Mouse (Mus musculus): ENCODE results near the gene Tead1.

The Tead1 gene

DNA sequence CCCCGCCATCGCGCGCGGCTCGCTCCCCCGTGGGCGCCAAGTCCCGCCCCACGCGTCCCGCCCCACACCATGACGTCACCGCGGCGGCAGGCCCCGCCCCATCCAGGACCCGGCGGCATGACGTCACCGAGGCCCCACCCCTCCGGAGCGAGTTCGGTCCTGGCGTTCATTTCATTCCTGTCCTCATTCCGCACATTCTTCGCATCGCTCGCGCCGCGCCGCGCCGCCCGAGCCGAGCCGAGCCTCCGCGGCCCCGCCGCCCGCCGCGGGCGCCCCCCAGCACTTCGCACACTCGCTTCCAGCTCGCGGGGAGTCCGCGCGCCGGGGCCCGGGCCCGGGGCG, at the start of gene Tead1:
Gene Tead1 (plus strand): TSS at position 148 of the 342 bp plus-strand sequence.
- DNase-seq (ENCODE audit: low read depth, low spot score) = peak; percentile 95

DNA sequence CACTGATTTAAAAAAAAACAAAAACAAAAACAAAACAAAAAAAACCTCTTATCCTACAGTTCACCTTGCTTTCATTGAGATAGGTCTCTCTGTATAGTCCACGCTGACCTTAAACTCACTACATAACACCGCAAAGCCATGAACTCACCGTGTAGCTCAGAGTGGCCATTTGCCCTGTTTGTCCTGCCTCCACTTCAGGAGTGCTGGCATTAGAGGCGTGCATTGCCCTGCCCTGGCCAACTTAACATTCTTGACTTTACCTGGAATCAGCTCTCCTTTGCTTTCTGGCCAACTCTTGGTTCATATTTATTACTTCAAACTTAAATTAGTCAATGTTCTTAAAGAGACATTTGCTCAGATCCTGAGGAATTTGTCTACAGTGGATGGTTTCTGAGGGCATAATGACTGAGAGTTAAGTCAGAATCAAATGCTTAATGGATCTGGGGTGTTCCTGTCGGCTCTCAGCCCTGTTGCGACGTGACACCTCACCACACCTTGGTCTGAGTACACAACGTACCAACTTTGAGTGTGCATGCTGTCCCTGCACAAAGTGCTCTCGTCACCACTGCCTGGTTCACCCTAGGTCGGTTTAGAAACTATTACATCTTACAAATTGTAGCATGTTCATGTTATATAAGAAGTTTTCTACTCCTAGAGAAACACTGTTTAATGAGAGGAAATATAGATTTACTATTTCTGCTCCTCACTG, 44.5 kb upstream of the Tead1 start:
- DNase-seq (ENCODE audit: low read depth, low spot score) = no peak

DNA sequence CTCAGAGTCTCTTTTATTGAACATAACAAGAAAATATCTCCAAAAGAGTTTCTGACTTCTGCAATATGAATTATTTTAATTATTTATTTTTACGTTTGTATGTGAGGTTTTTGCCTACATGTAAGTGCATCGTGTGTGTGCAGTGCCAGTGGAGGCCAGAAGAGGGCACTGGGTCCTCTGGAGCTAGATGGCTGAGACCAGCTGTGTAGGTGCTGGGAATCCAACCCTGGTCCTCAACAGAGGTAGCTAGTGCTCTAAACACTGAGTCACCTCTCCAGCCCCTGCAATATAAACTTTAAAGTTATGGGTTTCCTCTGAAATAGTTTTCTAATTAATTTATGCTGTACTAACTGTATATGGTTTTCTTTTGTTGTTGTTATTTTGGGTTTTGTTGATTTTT, 43.2 kb upstream of the Tead1 start:
- DNase-seq (ENCODE audit: low read depth, low spot score) = no peak

DNA sequence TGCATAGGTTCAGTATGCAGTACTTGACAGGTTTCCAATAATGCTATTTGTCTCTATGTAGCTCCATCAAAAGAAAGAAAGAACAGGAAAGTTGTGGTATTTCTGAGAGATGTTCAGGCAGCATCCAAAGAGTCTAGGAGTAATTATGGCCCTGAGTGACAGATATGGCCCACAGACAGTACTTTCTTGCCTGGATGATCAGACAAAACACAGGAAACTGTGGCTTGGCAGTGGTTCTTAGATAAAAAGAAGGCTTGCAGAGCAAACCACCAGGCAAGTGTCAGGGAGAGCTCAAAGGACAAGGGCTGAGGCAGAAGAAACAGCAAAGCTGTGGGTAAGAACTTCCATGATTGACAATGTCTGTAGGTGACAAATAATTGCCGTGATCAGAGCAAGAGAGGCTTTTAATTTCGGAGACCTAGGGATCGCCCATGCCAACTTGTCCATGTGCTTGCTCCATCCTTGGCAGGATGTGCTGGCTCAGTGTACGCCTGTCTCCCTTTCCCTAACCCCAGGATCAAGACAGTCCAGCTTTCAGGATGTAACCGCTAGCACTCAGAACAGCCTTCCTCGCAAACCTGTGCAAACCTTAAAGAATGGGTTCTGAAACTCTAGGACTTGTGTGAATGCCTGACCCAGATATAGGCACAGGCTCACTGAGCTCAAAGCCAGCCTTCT, 35.1 kb upstream of the Tead1 start:
- no peak for DNase-seq (ENCODE audit: low read depth, low spot score)

DNA sequence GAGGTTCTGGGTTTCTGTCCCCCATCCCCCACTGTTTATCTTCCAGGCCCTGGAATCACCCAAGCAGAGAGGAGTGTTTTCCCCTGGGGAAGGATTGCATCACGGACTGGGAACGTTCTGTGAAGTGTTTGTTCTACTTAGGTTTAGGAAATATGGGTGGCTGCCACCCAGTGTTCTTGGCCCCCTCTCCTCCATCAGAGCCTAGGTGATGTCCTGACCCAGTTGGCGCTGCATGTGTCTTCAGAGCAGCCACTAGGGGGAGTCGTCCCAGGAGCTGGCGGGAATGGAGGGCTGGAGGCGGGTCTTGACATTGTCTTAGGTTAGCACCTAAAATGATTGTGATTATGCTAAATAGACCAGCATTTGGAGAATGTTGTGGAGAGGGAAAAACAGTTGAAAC, 34.4 kb upstream of the Tead1 start:
- DNase-seq (ENCODE audit: low read depth, low spot score) = no peak

DNA sequence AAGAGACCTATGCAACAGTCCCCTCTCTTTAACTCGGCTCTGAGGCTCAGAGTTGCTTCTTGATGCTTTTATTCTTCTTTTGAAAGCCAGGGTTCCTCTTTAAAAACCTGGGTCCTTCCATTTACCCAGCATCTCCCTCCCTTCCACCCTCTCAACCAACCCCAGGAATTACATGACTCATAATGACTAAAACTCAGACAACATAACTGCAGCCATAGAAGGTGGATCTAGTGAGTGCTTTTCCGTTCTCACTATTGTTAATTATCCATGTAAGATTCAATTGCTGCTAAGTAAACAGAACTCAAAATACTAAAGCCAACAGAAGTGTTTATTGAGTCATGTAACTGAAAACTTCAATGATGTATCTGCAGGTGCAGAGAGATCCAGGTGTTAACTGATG, 33.4 kb upstream of the Tead1 start:
- DNase-seq (ENCODE audit: low read depth, low spot score) = no peak

DNA sequence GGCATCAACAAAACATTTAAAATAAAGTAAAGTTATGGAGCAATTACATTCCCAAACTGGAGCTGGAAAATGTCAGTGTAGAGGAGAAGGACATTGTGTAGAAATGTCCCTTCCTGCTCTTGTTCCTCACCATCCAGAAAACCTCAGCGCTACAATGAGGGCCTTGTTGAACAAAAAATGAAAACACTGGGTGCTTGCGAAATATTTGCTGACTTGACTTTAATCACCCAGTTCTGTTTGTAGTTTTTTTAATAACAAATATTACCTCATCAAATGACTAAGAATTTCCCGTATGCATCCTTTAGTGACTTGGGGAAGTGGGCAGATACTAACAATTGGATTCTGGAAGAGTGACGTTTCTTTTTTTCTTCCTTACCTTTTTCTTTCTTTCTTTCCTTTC, 31.7 kb upstream of the Tead1 start:
- DNase-seq (ENCODE audit: low read depth, low spot score) = no peak

DNA sequence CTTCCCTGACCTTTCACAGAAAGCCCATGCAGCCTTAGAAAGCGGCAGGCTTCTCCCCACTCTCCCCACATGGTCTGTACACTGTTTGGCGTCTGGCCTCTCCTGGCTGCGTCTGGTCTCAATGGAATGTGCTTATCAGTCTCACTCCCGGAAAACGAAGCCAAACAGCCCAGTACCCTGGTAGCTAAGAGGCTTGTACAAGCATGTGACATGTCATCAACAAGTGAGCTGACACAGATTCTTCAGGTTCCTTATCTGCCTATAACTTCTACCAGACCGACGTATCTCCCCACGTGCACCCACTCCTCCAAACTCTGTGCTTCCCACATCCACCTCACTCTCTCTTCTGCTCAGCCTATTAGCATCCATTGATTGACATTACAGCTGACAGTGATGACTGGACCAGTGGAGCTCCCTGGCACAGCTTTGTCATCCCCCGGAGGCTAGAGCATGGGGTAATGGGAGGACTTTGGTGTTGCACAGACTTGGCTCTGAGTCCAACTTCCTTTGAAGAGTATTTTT, 22.9 kb upstream of the Tead1 start:
- DNase-seq (ENCODE audit: low read depth, low spot score) = no peak

DNA sequence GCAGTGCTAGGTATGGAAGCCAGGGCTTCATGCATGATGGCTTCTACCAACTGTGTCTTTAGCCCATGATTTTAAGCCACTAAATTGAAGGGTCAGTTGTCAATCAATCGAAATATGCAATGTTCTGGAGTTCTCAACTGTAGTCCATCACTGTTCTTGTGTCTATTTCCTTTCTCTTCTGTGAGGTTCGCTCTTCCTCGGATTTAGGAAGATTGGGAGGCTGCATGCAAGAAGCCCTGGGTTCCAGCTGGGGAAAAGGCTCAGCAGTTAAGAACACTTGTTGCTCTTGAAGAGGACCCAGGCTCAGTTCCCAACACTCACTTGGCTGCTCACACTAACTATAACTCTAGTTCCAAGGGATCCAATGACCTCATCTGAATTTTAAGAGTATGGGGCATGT, 20.2 kb upstream of the Tead1 start:
- no peak for DNase-seq (ENCODE audit: low read depth, low spot score)

DNA sequence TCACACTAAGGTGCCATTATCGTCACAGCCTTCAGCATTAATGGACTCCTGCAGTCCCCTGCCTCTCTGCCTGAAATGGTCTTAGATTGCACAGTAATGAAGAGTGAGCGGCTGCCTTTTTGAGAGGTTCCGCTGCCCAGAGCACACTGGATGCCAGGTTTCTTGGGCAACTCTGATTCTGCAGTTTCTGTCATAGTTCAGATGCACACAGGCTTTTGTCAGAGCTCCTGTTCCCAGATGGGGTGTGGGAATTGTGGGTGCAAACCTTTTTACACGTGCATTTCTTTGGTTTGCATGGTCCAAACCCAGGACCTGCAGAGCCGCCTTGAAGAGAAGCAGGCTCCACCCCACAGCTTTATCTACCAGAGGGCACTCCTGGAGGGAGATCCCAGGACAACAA, 19.3 kb upstream of the Tead1 start:
- DNase-seq (ENCODE audit: low read depth, low spot score) = no peak

DNA sequence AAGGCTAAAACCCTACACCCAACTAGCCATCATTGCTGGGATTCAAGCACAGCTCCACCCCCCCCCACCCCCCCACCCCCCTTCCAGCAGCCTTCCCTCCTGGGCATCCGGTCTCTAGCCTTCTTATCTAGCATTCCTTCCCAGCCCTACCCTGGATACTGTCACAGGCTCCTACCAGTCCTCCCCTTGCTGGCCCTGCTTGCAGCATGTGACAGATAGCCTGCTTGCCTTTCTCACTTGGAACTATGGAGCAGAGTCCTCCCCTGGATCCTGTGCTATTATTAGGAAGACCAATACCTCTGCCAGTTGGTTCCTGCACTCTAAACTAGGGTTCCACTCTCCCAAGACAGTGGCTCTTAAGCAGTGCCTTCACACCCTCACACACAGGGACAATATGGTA, 18.8 kb upstream of the Tead1 start:
- no peak for DNase-seq (ENCODE audit: low read depth, low spot score)

DNA sequence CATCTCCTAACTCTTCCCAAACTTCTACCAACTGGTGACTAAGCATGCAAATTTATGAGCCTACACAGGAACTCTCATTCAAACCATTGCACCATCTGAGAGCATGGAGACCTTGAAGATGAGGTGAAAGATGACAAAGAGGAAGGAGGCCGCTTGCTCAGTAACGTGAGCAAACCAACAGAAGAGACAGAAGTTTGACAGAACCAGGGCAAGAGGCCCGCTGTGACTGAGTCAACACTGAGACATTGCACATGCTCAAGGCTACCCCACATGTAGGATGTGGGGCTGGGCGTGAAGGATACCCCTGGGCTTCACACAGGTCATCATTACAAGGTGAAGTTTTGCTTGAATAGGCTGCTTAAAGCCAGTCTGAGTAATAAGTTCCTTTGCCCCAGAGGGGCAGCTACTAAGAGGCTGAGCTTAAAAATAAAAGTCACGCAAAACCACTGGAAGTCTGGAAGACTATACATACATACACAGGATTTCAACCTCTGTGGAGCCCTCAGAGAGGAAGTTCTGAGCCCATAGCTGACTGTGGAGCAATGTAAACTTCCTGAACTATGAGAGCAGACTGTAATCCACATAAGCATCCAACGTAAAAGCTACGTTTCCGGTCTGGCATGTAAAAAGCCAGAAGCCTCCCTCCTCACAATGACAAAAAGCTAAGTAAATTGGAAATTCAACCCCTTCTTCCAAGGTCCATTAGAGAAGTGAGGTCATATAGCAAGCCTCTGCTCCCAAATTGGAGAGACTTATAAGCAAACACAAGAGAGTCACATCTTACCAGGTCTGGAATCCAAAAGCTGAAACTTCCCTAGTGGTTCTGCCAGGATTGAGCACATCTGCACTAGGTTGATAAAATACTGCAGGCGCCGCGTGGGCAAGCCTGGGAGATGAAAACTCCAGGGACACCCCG, 16.5 kb upstream of the Tead1 start:
- DNase-seq (ENCODE audit: low read depth, low spot score) = no peak

DNA sequence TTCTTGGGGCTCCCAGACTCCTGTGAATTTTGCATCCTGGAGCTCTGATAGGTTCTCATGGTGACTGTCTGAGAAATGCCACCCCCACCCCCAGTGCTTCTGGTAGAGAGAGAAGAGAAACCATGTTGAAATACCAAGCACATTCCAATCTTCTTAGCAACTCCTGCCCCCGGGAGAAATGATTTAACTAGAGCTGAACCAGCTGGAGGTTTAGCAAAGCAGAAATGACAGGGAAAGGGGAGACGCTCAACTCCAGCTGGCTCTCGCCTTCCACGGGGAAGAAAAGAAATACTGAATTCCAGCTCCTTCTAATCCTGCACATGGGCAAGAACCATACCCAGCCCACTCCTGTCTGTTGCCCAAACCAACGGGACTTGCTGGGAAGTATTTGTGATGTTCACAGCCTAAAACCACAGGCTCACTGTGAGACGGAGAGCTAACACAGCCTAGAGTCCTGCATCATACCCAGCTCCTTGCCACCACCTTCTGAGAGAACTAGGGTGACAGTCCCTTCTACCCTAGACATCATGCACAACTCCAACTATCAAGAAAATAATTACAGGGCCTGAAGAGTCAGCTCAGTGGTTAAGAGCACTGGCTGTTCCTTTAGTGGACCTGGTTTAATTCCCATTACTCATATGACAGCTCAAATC, 15.7 kb upstream of the Tead1 start:
- DNase-seq (ENCODE audit: low read depth, low spot score) = peak; percentile 76

DNA sequence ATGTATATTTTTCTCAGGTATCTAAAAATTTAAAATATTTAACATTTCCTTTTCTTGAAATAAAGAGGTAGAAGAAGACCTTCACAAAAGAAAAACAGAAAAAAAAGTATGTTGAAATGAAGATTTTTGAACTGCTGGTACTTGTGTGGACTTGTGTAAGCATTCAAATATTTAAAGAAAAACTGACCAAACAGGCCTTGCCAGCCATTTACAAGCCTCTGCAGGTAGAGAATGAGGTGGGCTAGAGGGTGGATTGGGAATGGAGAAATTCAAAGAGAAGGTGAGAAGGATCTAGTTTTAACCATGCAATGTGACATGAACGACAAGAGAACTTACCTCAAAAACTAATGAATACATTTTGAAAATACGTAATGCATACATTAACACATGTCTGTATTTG, 9.1 kb upstream of the Tead1 start:
- no peak for DNase-seq (ENCODE audit: low read depth, low spot score)

DNA sequence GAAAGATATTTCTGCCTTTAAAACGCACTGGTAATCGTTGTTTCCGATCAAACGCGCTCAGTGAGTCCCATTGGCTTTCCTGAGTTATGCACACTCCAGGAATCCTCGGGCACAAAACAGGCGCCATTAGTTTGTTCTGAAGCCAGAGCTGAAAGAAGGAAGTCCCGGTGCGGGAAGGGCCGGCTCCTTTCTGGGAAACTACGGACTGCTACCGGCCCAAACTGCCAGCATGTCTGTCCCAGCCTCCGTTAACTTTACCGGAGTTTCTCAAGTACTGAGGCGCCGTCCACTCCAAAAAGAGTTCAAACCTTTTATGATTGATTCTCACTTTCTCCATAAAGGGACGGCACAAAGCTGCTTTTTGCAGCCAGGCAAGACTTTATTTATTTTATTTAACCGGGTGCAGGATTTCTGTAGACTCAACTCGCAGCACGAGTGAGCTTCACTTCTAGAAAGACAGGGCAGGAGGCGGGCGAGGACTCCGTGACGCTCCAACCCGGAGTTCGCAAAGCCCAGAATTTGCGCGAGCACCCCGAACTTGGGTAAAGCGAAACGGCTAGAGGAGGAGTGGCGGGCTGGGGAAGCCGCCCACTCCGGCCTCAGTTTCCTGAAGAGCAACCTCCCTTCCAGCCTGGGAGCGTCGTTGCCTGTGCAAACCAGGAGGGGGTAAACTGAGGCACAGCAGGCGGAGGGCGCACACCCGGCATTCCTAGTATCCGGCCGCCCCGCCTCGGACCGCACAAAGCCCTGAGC, 524 bp upstream of the Tead1 start:
- DNase-seq (ENCODE audit: low read depth, low spot score) = peak; percentile 84

DNA sequence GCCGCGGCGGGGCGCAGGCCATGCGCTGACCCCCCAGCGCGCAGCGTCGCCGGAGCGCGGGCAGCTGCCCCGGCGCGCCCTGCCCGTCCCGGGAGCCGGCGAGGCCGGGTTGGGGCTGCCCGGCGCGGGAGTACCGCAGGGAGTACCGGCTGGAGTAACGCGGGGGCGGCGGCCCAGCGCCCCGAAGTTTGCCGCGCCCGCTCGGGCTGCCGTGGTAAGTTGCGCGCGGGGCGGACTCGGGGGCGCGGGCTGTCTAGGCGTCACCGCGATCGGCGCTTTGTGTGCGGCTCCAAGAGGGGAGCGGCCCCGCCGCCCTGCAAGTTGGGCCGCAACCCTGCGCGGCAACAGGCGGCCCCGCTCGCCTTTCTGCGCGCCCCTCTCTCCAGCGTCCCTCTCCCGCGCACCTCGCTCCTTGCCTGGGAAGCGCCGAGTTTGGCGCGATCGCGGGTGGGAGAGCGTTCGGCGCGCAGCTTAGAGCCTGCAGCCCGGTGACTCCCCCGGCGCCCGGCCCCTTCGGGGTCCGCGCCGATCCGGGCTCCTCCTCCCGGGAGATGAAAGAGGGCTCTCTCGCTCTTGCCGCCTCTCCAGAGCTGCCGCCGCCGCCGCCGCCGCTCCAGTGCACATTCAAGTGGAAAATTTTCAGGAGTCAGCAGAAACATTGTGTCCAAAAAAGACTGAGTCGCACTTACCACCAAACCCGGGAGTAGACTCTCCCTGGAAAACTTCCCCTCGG, 561 bp downstream of the Tead1 start:
- peak; percentile 80 for DNase-seq (ENCODE audit: low read depth, low spot score)

DNA sequence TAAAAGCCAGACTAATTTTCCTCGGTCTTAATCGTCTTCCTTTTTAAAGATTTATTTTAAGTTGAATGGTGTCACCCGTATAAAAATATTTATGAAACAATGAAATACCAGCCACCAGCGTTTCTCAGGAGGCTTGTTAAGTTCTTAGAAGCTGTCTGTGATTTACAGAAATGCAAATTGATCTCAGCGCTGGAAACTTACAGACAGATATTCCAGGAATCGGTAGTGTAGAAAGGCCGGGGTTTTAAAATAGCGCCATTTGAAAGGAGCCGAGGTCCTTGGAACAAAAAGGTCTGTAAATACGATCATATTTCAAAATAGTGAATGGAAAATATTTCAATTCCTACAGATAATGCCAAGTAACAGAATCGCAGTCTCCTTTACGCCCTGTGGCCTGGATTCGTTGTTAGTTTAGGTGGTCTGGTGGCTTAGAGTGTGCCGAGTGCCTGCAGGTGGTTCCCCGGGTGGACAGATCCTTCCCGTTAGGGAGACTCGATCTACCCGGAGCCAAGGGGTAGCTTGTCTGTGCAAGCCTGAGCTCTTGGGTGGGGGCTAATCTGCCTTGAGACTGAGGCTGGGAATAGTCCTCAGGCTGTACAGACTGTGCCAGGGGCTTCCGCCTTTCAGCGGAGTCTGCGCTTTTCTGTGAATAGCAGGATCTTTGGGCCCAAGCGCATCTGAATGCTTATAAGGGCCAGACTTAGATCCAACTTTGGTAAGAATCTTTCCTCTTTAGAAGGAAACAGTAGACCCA, 1.6 kb downstream of the Tead1 start:
- DNase-seq (ENCODE audit: low read depth, low spot score) = peak; percentile 61

DNA sequence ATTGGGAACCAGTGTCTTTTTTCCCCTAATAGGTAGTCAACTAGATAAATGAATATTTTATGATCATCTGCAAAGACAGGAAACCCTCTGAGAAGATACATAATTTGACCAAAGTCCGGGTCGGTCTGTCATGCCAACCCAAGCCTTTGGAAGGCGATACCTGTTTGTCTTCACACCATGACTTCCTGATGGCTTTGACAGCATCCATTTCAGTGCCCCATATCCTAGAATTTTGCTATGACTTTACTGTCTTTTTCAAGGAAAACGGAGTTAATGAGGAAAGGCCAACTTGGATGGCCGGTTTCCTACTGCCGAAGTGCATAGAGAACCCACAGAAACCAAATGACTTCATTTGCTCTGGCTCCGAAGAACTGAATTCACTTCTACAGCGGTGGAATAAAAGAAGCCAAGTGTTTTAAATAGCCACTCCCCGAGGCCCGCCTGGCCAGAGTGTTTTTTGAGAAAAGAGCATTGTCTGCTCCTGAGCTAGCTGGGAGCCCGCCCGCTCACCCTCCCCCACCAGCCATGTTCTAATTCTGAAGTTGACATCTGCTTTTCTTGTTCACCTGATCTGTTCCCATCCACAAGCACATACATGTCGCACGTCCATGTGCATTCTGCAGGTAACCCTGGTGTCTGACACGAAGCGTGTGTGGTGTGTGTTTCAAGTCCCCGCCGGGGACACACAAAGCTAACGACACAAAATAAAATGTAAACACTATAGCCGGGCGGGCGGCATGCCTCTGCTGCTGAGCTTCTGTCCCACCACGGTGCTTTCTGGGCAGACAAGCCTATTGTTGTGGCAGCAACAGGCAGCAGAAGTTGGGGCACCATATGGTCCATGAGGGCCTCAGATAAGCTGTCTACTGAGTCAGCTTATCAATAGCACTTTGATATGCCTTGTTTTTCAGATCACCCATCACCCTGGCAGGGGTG, 5.8 kb downstream of the Tead1 start:
- DNase-seq (ENCODE audit: low read depth, low spot score) = peak; percentile 47

DNA sequence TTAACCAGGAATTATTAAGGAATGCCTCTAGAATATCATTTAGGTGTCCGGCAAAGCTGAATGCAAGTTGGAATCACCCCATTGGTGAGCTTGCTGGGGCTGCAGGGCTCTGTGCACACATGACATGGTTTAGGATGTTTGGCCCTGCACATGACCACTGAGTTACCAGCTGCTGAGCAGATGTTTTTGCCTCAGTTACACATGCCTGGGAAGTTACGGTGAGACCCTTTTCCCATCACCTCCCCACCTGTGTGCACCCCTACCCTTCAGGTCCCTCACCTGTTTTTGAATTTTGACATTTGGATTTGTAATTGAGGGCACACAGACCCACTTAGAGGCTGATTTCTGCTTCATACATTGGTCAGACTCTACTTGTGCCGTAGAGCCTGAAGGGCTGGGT, 6.9 kb downstream of the Tead1 start:
- no peak for DNase-seq (ENCODE audit: low read depth, low spot score)
